Mouse (Mus musculus): ENCODE data around the gene Rbfox2.

DNA sequence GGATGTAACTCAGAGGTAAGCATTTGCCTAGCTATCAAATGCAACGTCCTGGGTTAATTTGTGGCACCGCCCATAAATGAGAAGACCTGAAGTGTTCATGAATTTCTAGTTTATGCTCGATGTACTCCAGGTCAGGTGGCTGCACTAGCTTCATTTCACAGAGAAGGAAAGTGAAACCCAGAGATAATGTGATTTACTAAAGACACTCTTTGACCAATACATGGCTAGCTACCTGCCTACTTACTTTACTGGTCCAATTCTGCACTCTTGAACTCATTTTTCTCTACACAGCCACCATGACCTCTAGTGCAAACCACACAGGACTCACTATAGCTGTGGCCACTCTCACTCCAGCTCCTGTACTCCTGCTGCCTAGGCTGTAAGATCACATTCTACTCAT is 180.1 kb downstream of the Rbfox2 start:
- no peak for TF ChIP-seq CTCF (IDR thresholded peaks at IDR 0.05; ENCODE audit: borderline replicate concordance, insufficient read depth, low read depth, low read length)
- no peak for TF ChIP-seq POLR2A (IDR thresholded peaks at IDR 0.05; ENCODE audit: borderline replicate concordance, insufficient read depth, low read length)

Data from cerebellum, adult 2 months (tissue).